Mouse (Mus musculus): ENCODE measurements at regions not wholly inside any gene's neighbourhood (a gene's known extent, or its start where the extent isn't known, plus 50 kb on each side); places are given as distances from the start of the nearest gene placed in this dataset.
"Not testable (repeated sequence)": the region's sequence is repeated elsewhere in the genome, so short reads cannot be mapped to it uniquely, and the experiment has no call there.

- Histone ChIP-seq H3K27me3 (replicated peaks) (no peaks in the 10 kb centered on the region), H3K36me3 (no peaks in the 10 kb centered on the region), H3K4me3 (no peak overlapping the region), H3K4me2 (no peak overlapping the region), H3K4me1 (no peaks in the 10 kb centered on the region), H3K27ac (no peak overlapping the region), H3K9me3 (replicated peaks) (no peaks in the 10 kb centered on the region), H3K9ac (no peak overlapping the region)
- 74% methylated on average over 2 of the region's 2 CpGs for WGBS (ENCODE audit: insufficient replicate concordance)
- no peak for ATAC-seq
Measured at GRCm38 (mm10) chr12:8401376-8401775, 88.1 kb downstream of the Hs1bp3 start.

GRCm38 (mm10) chr12:8400345-8401130 is 87.3 kb downstream of the Hs1bp3 start:
- no peaks in the 10 kb centered on the region for H3K4me1 ChIP-seq
- no peak overlapping the region for H3K9ac ChIP-seq
- H3K36me3 ChIP-seq: no peaks in the 10 kb centered on the region
- no peaks in the 10 kb centered on the region for H3K27me3 ChIP-seq (replicated peaks)
- 61% methylated on average over 10 of the region's 10 CpGs for WGBS (ENCODE audit: insufficient replicate concordance)
- no peak overlapping the region for H3K4me3 ChIP-seq
- H3K4me2 ChIP-seq: no peak overlapping the region
- H3K27ac ChIP-seq: no peak overlapping the region
- no peaks in the 10 kb centered on the region for H3K9me3 ChIP-seq (replicated peaks)
- ATAC-seq: no peak

- no peak overlapping the region for H3K4me3 ChIP-seq
- ATAC-seq: no peak
- no peaks in the 10 kb centered on the region for H3K9me3 ChIP-seq (replicated peaks)
- H3K4me1 ChIP-seq: no peaks in the 10 kb centered on the region
- 45% methylated on average over 3 of the region's 3 CpGs for WGBS (ENCODE audit: insufficient replicate concordance)
- H3K4me2 ChIP-seq: no peak overlapping the region
- H3K9ac ChIP-seq: no peak overlapping the region
- H3K36me3 ChIP-seq: no peaks in the 10 kb centered on the region
- no peak overlapping the region for H3K27ac ChIP-seq
- no peaks in the 10 kb centered on the region for H3K27me3 ChIP-seq (replicated peaks)
Measured at GRCm38 (mm10) chr12:8398852-8399251, 85.6 kb downstream of the Hs1bp3 start.

- not testable (repeated sequence) for H3K36me3 ChIP-seq; H3K4me3 ChIP-seq; ATAC-seq; H3K4me2 ChIP-seq; H3K9ac ChIP-seq; H3K27me3 ChIP-seq (replicated peaks); H3K9me3 ChIP-seq (replicated peaks); H3K4me1 ChIP-seq; H3K27ac ChIP-seq
- 24% methylated on average over 6 of the region's 6 CpGs for WGBS (ENCODE audit: insufficient replicate concordance)
Measured at GRCm38 (mm10) chr12:8396408-8396807, 83.2 kb downstream of the Hs1bp3 start.

GRCm38 (mm10) chr12:8394894-8395297 is 81.7 kb downstream of the Hs1bp3 start:
- WGBS (ENCODE audit: insufficient replicate concordance): 59% methylated on average over 6 of the region's 6 CpGs
- Histone ChIP-seq H3K36me3 (no peaks in the 10 kb centered on the region), H3K4me1 (no peaks in the 10 kb centered on the region), H3K4me2 (no peak overlapping the region), H3K4me3 (no peak overlapping the region), H3K27me3 (replicated peaks) (no peaks in the 10 kb centered on the region), H3K27ac (no peak overlapping the region), H3K9ac (no peak overlapping the region), H3K9me3 (replicated peaks) (no peaks in the 10 kb centered on the region)
- no peak for ATAC-seq

- Histone ChIP-seq H3K27ac (no peak overlapping the region), H3K9me3 (replicated peaks) (no peaks in the 10 kb centered on the region), H3K36me3 (no peaks in the 10 kb centered on the region), H3K4me2 (no peak overlapping the region), H3K4me1 (no peaks in the 10 kb centered on the region), H3K27me3 (replicated peaks) (no peaks in the 10 kb centered on the region), H3K9ac (no peak overlapping the region), H3K4me3 (no peak overlapping the region)
- 61% methylated on average over 3 of the region's 3 CpGs for WGBS (ENCODE audit: insufficient replicate concordance)
- ATAC-seq: no peak
Measured at GRCm38 (mm10) chr12:8393976-8394375, 80.7 kb downstream of the Hs1bp3 start.

Measured in liver, embryonic 12.5 days (tissue).